Mouse (Mus musculus) induced T-regulatory cell, adult 2 months (primary cell): ENCODE results near the gene Tbcc.

Source experiments
- DNase-seq: peaks from one replicate; pipeline ENCODE4 v3.0.0-alpha.2; 2012; ENCODE audit warnings: low read depth

The Tbcc gene

DNA sequence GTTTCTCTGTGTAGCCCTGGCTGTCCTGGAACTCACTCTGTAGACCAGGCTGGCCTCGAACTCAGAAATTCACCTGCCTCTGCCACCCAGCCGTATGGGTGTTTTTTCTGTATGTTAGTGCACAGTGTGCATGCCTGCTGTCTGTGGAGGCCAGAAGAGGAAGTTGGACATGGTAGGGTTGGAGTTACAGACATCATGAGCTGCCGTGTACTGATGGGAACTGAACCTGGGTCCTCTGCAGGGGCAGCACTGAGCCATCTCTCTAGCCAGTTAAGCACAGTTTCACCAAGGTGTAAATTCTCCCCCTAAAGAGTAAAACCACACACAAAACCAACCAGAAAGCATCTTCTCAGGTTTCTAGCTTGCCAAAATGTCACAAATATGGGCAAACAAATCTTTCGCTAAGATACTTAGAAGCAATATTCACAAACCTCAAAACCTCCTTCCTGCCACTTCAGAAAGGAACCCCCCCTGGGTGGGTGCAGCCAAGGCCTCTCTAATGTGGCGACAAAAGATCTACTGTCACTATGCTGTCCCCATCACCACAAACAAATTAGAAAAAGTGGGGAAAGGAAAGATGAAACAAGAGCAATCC, 20.2 kb upstream of the Tbcc start:
- DNase-seq, result peak; percentile 84

DNA sequence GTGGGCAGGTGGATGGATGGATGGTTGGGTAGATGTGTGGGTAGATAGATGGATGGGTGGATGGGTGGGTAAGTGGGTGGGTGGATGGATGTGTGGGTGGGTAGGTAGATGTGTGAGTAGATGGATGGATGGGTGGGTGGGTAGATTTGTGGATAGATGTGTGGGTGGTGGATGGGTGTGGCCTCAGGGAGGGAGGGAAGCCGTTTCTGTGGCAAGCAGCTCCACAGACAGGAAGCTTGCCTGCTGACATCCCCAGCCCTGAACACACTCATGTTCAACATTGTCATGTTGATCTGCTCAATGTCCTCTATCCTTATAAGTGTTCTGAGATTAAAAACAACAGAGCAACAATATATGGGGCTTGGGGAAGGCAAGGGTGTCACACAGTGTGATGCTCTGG, 19.6 kb upstream of the Tbcc start:
- DNase-seq, result peak; percentile 78

DNA sequence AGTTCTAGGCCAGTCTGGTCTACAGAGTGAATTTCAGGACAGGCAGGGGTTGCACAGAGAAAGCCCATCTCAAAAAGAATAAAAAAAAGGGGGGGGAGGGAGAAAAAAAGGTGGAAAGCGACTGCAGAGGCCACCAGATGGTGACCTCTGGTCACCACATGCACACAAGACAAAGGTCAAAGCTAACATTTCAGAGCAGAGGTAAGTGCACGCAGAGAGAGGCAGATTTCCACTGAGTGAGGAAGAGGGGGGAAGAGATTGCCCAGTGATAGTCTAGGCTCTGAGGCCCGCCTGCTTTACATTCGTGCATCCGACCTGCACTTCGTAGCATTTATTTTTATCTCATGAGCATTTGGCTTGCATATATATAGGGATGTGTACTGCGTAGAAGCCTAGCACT, 17.7 kb upstream of the Tbcc start:
- no peak for DNase-seq

GRCm38 (mm10) chr17:46874133-46874532, 16.4 kb upstream of the Tbcc start:
- no peak for DNase-seq

- peak; percentile 56 for DNase-seq
Measured at GRCm38 (mm10) chr17:46875626-46876025, 14.9 kb upstream of the Tbcc start.

DNA sequence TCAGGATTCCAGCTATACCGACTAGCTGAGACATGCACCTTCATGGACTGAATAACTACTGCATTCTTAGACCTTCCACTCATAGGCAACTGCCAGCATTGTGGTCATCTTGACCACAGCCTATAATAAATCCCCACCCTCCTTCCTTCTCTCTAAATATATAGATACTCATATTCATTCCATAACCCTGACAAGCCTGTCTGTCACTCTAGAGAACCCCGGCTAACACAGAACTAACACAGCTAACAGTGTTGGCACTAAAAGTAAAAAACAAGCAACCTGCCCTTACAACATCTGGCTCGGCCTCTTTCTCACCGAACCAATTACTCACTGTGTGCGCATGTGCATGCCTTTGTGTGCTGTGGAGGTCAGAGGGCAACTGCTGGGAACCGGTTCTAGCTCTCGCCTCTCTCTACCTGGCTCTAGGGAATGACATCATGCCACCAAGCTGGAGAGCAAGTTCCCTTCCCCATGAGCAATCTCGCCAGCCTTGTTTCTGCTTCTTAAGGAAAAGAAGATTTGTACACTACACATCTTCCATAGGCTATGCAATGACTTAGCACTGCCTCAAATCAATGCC, 14.0 kb upstream of the Tbcc start:
- DNase-seq, result no peak

- no peak for DNase-seq
Measured at GRCm38 (mm10) chr17:46877061-46877460, 13.4 kb upstream of the Tbcc start.

GRCm38 (mm10) chr17:46879841-46880311, 10.6 kb upstream of the Tbcc start:
- DNase-seq, result peak; percentile 88

DNA sequence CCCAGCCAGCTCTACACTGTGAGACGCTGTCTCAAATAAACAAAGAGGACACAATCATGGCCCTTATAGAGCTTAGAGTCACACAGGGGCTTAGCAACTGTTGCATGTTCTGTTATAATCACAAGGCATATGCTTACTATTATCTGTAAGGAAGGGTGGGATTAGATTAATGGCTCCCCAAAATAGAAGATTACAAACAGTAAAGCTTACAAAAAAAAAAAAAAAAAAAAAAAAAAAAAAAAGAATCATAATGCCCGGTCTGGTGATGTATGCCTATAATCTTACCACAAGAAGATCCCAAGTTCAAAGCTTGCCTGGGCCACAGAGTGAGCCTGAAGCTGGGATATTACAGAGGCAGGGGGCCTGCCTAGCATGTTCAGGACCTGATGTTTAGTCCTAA, 10.2 kb upstream of the Tbcc start:
- DNase-seq, result no peak

GRCm38 (mm10) chr17:46881728-46882127, 8.8 kb upstream of the Tbcc start:
- no peak for DNase-seq

DNA sequence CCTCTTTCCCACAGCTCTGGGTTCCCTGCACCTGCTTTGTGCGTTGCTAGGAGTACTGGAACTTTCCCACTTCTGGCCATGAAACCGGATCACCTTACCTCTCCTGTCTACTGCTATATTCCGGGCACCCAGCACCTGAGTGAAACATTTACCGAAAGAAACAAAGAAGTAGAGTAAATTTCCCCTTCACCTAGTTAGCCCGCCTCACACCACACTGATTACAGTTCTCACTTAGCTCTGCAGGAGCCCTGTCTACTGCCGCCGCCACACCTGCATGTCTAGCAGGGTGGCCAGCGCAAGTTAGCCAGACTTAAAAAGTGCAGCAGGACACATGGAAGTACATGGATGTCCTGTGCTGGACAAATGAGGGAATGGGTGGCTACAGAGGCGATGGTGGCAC, 7.4 kb upstream of the Tbcc start:
- no peak for DNase-seq

DNA sequence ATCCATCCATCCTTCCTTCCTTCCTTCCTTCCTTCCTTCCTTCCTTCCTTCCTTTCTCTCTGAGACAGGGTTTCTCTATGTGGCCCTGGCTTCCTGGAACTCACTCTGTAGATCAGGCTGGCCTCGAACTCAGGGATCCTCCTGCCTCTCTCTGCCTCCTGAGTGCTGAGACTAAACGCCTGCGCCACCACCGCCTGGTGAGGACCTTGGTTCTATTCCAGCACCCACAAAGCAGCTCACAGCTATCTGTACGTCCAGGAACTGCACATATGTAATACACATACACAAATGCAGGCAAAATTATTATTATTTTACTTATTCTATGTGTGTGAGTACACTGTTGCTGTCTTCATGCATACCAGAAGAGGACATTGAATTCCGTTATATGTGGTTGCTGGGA, 5.7 kb upstream of the Tbcc start:
- DNase-seq, result no peak

DNA sequence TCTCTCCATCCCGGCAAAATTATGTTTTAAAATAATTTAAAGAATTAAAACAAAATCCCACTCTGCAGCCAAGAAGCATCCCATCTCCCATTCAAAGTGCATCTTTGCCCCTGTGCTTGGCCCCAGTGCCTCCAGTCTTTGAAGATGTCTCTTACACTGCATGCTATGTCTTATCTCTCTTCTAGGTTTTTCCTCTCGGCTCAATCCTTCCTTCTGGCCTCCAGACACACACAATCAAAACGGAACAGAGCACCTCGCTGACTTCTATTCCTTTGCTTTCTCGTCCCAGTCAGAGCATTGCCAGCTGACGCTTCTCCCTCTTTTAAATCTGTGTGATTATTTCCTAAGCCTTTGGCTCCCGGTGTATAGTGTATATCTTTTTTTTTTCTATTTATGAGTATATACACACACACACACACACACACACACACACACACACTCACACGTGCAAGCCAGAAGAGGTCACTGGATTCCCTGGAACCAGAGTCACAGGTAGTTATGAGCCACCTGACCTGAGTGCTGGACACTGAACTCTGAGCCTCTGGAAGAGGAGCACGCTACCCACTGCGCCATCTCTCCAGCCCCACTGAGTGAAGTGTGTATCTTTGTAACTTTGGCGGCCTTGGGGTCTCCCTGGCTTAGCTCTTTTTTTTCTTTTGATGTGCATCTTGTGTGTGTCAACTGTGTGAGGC, 5.1 kb upstream of the Tbcc start:
- DNase-seq, result no peak

DNA sequence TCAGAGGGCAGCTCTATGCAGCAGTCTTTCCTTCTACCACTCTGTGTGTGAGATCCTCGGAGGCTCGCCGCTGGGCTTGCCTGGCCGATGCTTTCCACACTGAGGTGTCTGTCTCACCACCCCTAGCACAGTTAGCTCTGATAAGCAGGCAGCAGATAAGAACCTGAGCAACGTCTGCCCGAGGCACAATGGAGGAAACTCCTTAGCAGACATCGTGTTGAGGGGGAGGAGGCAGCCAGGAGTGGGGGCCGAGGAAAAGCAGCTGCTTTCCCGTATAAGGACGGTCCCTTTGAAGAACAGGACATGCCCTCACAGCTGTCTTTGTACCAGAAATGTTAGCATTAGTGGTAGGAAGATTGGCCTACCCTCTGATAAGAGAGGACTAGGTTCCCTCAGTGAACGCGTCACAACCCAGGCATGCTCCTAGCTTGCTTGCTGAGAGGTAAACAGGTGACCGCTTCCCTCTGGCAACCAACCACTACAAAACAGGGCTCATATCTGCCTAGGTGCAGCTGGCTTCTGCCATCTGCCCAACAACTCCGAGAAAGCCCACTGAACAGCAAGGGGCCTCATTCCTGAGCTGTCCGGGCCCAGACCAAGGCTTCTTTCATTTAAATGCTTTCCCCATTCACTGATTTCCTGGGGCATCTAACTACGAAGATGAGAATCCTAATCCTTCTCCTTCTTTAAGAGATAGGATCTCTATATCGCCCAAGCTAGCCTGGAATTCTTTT, 4.4 kb upstream of the Tbcc start:
- DNase-seq, result no peak

GRCm38 (mm10) chr17:46888511-46889212, 1.8 kb upstream of the Tbcc start:
- DNase-seq, result peak; percentile 87

DNA sequence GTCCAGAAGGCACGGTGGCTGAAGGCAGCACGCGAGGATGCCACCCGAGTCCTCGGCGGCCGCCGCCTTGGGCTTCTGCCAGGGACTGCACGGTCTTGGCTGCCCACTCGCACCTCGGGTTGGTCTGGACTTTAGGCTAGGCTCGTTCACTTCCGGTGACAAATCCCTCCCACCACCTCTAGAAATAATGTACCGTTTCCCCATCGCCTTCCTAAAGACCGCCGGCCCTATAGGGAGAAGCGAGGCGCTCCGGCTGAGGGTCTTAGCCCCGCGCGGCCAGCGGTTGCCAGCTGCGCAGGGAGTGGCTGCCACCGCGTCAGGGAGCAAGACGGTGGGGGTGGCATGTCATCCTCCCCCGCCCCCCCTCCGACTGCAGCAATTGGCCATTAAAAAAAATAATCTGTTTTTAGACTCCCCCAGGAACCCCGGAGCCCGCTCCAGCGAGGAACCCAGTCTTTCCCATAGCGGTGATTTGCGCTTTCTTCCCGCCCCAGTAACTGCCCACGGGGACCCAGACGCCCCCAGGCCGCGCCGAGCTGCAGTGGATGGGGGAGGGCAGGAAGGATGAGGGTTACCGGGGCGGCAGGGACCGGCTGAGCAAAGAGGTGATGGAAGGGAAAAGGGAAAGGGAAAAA, 917 bp upstream of the Tbcc start:
- peak; percentile 79 for DNase-seq

DNA sequence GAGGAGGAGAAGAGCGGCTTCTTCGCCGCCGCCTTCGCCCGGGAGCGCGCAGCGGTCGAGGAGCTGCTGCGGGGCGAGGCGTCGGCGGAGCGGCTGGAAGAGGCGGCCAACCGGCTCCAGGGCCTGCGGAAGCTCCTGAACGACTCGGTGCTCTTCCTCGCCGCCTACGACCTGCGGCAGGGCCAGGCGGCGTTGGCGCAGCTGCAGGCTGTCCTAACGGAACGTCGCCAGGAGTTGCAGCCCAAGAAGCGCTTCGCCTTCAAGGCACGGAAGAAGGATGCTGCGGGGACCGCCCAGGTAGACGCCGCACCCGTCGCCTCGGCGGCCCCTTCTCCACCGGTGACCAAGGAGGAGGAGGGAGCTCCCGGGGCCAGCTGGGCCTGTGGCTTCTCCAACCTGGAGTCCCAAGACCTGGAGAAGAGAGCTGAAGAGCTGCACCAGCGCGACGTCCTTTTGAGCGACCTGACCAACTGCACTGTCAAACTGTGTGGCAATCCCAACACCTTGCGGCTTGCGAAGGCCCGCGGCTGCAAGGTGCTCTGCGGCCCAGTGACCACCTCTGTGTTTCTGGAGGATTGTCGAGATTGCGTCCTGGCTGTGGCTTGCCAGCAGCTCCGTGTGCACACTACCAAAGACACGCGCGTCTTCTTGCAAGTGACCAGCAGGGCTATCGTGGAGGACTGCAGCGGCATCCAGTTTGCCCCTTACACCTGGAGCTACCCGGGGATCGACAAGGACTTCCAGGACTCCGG, 535 bp downstream of the Tbcc start:
- no peak for DNase-seq

- DNase-seq, result no peak
Measured at GRCm38 (mm10) chr17:46895426-46895825, 4.9 kb downstream of the Tbcc start.

DNA sequence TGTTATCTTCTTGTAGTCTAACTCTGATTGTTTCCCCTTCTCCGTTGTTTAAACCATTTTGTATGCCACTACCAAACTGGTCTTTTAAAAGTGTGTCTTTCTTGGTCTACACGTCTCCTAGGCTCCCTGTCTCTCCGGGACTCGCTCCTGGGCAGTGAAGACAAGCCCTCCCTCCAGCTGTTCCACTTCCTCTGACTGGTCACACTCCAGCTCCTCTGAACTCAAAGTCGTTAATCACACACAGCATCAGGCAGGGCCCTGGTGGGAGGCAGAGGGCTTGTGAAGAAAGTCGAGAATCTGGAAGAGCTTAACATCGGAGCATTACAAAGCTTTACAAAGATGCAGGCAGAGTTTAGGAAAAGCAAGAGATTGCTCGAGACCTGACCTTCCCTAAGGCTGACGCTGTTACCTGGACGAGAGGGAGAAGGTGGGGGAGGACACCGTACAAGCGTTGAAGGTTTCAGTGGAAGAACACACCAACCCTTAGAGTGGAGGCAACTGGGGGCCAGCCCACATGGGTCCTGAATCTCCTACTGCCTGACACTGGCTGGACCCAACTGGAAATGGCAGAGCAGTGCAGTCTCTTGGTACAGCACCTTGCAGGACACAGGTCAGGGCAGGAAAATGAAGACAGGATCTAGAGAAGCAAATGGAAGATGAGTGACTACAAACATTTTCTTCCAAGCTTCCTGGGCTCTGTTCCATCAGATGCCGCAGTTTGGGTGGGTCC, 6.9 kb downstream of the Tbcc start:
- no peak for DNase-seq

DNA sequence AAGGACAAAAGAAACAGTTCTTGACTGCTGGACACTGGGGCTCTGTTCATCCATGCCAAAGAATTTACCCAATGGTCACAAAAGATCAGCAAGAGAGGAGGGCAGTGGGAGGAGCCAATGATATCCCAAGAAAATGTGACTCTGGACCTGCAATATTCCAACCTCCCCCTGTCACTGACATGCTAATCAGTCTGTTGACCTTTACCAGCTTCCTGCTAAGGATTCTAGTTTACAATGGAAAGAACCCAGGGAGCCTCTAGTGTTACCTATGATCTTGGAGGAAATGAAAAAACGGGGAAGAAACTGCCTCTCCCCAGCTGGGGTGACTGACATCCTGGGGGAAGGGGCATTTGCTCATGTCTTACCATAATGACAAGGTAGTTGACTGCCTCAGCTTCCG, 10.5 kb downstream of the Tbcc start:
- no peak for DNase-seq
